Mouse (Mus musculus): ENCODE measurements at regions not wholly inside any gene's neighbourhood (a gene's known extent, or its start where the extent isn't known, plus 50 kb on each side); places are given as distances from the start of the nearest gene placed in this dataset.

DNA sequence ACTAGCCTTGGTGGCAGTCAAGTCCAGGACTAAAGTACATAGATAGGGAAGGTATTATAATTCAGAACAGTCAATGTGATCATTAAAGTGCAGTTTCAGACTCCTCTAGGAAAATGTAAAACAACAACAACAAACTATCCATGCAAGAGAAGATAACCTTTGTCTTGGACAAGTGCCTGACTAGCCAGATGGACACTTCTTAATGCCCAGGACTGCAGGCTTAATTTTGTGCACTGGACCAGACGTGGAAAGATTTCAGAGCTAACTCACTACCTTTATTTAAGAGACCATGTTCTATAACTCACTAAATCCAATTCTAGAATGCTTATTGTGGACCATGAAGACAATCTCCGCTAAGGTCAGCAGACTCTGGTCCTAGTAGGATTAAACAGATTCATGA, 215.6 kb upstream of the Stxbp5 start:
- Histone ChIP-seq H3K4me2 (ENCODE audit: low read depth, low read length) (no peak overlapping the region), H3K27me3 (ENCODE audit: control insufficient read depth, insufficient read depth, low read length) (no peaks in the 10 kb centered on the region), H3K9ac (replicated peaks; ENCODE audit: low read length) (no peak overlapping the region), H3K36me3 (replicated peaks; ENCODE audit: control insufficient read depth, insufficient read depth, low read depth, low read length) (no peaks in the 10 kb centered on the region), H3K9me3 (replicated peaks; ENCODE audit: control insufficient read depth, low read length) (no peaks in the 10 kb centered on the region), H3K4me3 (ENCODE audit: low read depth, low read length) (no peak overlapping the region), H3K27ac (replicated peaks; ENCODE audit: low read depth, low read length) (no peak overlapping the region), H3K4me1 (ENCODE audit: control insufficient read depth, insufficient read depth, low read length) (no peaks in the 10 kb centered on the region)
- no peak for DNase-seq (ENCODE audit: low spot score)
- no peak for ATAC-seq (replicated peaks; ENCODE audit: insufficient number of reproducible peaks, low FRiP score, low TSS enrichment, low read depth)
- WGBS, result 77% methylated on average over 2 of the region's 2 CpGs

DNA sequence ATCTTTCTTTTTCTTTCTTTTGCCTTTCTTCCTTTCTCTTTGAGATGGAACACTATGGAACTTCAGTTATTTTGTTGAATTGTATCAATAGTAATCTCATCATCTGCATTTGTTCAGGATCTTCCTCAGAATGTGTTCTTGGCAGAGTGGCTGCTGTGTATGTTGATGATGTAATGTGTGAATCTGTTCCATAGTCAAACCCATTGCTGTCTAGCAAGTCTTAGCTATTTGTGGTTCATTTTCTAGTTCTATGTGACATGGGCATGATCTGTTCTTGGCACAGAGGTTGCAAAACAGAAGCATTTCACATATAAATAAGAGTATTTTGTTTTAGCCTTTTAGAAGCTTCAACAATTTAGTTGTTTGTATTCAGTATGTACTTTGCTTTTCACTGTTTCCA, 212.4 kb upstream of the Stxbp5 start:
- Histone ChIP-seq H3K9me3 (replicated peaks; ENCODE audit: control insufficient read depth, low read length) (no peaks in the 10 kb centered on the region), H3K27ac (replicated peaks; ENCODE audit: low read depth, low read length) (no peak overlapping the region), H3K27me3 (ENCODE audit: control insufficient read depth, insufficient read depth, low read length) (no peaks in the 10 kb centered on the region), H3K4me3 (ENCODE audit: low read depth, low read length) (no peak overlapping the region), H3K4me2 (ENCODE audit: low read depth, low read length) (no peak overlapping the region), H3K9ac (replicated peaks; ENCODE audit: low read length) (no peak overlapping the region), H3K36me3 (replicated peaks; ENCODE audit: control insufficient read depth, insufficient read depth, low read depth, low read length) (no peaks in the 10 kb centered on the region), H3K4me1 (ENCODE audit: control insufficient read depth, insufficient read depth, low read length) (no peaks in the 10 kb centered on the region)
- no peak for DNase-seq (ENCODE audit: low spot score)
- ATAC-seq (replicated peaks; ENCODE audit: insufficient number of reproducible peaks, low FRiP score, low TSS enrichment, low read depth), result no peak

DNA sequence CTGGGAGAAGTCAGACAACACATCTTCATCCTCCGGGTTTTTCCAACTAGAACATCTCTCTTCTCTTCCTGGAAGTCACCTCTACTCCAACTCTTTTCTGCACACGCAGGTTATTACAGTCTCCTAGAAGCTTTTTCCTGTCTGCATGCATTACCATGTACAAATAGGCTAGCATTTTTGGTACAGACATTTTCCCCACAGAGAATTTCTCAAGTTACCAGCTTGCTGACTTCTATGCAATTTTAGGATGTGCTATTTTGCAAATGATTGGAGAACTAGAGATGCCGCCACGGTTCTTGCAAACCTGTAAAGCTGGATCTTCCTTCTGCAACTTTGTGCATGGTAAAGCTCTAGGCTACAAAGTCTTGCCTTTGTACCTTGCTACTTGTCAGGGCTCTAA, 210.2 kb upstream of the Stxbp5 start:
- Histone ChIP-seq H3K4me2 (ENCODE audit: low read depth, low read length) (no peak overlapping the region), H3K9ac (replicated peaks; ENCODE audit: low read length) (no peak overlapping the region), H3K4me3 (ENCODE audit: low read depth, low read length) (no peak overlapping the region), H3K36me3 (replicated peaks; ENCODE audit: control insufficient read depth, insufficient read depth, low read depth, low read length) (no peaks in the 10 kb centered on the region), H3K27ac (replicated peaks; ENCODE audit: low read depth, low read length) (no peak overlapping the region), H3K4me1 (ENCODE audit: control insufficient read depth, insufficient read depth, low read length) (no peaks in the 10 kb centered on the region), H3K27me3 (ENCODE audit: control insufficient read depth, insufficient read depth, low read length) (no peaks in the 10 kb centered on the region), H3K9me3 (replicated peaks; ENCODE audit: control insufficient read depth, low read length) (no peaks in the 10 kb centered on the region)
- DNase-seq (ENCODE audit: low spot score) (no peak), ATAC-seq (replicated peaks; ENCODE audit: insufficient number of reproducible peaks, low FRiP score, low TSS enrichment, low read depth) (no peak)
- 87% methylated on average over 4 of the region's 4 CpGs for WGBS

DNA sequence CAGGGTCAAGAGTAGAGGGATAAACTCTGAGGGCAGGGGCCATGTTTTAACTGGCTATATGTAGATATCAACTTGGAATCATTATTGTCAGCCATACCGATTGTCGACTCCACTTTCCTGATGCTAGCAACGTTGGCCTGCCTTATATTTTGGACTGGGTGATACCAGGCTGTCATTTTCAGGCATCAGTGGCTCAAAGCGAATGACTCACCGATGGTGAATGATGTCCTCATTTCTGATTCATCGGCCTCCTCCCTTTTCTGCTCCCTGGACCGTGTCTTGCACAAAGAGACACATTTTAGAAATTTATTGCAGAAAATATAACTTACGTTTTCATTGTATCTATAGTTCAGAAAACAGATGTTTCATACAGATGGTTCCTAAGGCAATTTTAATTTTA, 209.0 kb upstream of the Stxbp5 start:
- DNase-seq (ENCODE audit: low spot score), result no peak
- H3K4me2 ChIP-seq (ENCODE audit: low read depth, low read length), result no peak overlapping the region

DNA sequence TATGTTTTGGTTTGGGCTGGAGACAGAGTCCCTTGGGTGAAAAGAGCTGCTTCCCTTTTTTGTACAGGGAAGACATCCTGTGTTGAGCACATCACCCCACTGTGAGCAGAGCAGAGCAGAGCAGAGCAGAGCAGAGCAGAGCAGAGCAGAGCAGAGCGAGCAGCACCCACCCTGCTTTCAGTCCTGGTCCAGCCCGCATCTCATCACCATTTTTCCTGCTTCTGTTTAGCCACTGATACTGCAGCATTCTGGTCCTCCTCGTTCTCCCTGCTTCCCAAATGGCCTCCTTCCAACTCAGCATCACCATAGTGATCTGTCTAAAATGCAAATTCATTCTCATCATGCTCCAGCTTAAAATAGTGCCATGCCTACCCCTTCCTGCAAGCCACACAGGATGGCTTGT, 206.2 kb upstream of the Stxbp5 start:
- Histone ChIP-seq H3K9me3 (replicated peaks; ENCODE audit: control insufficient read depth, low read length) (no peaks in the 10 kb centered on the region), H3K27me3 (ENCODE audit: control insufficient read depth, insufficient read depth, low read length) (no peaks in the 10 kb centered on the region), H3K4me2 (ENCODE audit: low read depth, low read length) (no peak overlapping the region), H3K9ac (replicated peaks; ENCODE audit: low read length) (no peak overlapping the region), H3K4me3 (ENCODE audit: low read depth, low read length) (no peak overlapping the region), H3K36me3 (replicated peaks; ENCODE audit: control insufficient read depth, insufficient read depth, low read depth, low read length) (no peaks in the 10 kb centered on the region), H3K27ac (replicated peaks; ENCODE audit: low read depth, low read length) (no peak overlapping the region), H3K4me1 (ENCODE audit: control insufficient read depth, insufficient read depth, low read length) (no peaks in the 10 kb centered on the region)
- no peak for ATAC-seq (replicated peaks; ENCODE audit: insufficient number of reproducible peaks, low FRiP score, low TSS enrichment, low read depth)
- WGBS, result 61% methylated on average over 3 of the region's 3 CpGs
- no peak for DNase-seq (ENCODE audit: low spot score)

More for the DNA sequence above, 209.0 kb upstream of the Stxbp5 start:
- Histone ChIP-seq H3K4me1 (ENCODE audit: control insufficient read depth, insufficient read depth, low read length) (no peaks in the 10 kb centered on the region), H3K36me3 (replicated peaks; ENCODE audit: control insufficient read depth, insufficient read depth, low read depth, low read length) (no peaks in the 10 kb centered on the region), H3K9ac (replicated peaks; ENCODE audit: low read length) (no peak overlapping the region), H3K4me3 (ENCODE audit: low read depth, low read length) (no peak overlapping the region), H3K9me3 (replicated peaks; ENCODE audit: control insufficient read depth, low read length) (no peaks in the 10 kb centered on the region), H3K27me3 (ENCODE audit: control insufficient read depth, insufficient read depth, low read length) (no peaks in the 10 kb centered on the region), H3K27ac (replicated peaks; ENCODE audit: low read depth, low read length) (no peak overlapping the region)
- 88% methylated on average over 8 of the region's 8 CpGs for WGBS
- ATAC-seq (replicated peaks; ENCODE audit: insufficient number of reproducible peaks, low FRiP score, low TSS enrichment, low read depth), result no peak

DNA sequence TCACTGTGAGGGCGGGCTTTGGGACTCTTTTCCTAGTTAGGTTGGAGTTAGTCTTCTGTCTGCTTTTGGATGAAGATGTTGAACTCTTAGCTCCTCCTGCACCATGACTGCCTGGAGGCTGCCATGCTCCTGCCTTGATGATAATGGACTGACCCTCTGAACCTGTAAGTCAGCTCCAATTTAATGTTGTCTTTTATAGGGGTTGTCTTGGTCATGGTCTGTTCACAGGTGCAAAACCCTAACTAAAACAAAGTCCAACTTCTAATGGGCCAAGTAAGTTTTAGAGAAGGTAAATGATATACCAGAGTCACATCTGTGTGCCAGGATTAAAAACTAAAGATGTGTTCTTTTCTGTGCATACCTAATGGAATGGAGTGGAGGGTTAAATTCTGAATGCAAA, 205.8 kb upstream of the Stxbp5 start:
- no peak overlapping the region for H3K4me2 ChIP-seq (ENCODE audit: low read depth, low read length)
- no peaks in the 10 kb centered on the region for H3K36me3 ChIP-seq (replicated peaks; ENCODE audit: control insufficient read depth, insufficient read depth, low read depth, low read length)
- H3K4me3 ChIP-seq (ENCODE audit: low read depth, low read length), result no peak overlapping the region
- no peak overlapping the region for H3K27ac ChIP-seq (replicated peaks; ENCODE audit: low read depth, low read length)
- 86% methylated on average over 1 of the region's 1 CpGs for WGBS
- H3K4me1 ChIP-seq (ENCODE audit: control insufficient read depth, insufficient read depth, low read length), result no peaks in the 10 kb centered on the region
- no peaks in the 10 kb centered on the region for H3K9me3 ChIP-seq (replicated peaks; ENCODE audit: control insufficient read depth, low read length)
- no peak for DNase-seq (ENCODE audit: low spot score)
- H3K27me3 ChIP-seq (ENCODE audit: control insufficient read depth, insufficient read depth, low read length), result no peaks in the 10 kb centered on the region
- ATAC-seq (replicated peaks; ENCODE audit: insufficient number of reproducible peaks, low FRiP score, low TSS enrichment, low read depth), result no peak
- no peak overlapping the region for H3K9ac ChIP-seq (replicated peaks; ENCODE audit: low read length)

DNA sequence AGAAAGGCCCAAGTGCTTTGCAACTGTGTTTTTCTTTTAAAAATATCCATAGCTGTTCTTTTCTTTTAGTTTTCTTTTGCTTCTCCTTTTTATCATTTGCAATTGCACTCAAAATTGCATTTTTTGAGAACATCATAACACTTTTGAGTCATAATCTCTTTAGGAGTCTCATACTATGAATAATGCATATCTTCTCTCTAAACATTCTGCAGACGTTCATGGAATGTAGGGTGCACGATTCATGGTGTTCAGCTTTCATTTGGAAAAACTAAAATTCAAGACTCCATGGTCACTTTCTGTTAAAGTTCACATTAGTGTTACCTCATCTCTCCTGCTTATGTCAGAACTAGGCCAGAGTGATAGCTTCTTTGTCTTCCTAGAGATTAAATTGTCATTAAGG, 200.8 kb upstream of the Stxbp5 start:
- no peak for DNase-seq (ENCODE audit: low spot score)
- 89% methylated on average over 2 of the region's 2 CpGs for WGBS
- no peaks in the 10 kb centered on the region for H3K4me1 ChIP-seq (ENCODE audit: control insufficient read depth, insufficient read depth, low read length)

DNA sequence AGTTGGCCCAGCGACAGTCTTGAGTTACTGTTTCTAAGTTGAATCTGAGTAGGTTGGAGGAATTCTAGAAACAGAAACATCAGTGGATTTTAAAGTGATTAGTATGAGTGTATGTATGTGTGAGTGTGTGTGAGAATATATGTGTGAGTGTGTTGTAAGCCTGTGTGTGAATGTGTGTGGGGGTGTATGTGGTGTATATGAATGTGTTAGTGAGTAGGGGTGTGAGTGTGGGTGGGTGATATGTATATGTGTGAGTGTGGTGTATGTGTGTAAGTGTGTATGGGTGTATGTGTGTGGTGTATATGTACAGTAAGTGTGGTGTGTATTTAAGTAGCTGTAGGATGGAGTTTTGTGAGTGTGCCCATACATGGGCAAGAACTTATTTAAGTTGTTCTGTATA, 197.6 kb upstream of the Stxbp5 start:
- no peak for DNase-seq (ENCODE audit: low spot score)
- no peak for ATAC-seq (replicated peaks; ENCODE audit: insufficient number of reproducible peaks, low FRiP score, low TSS enrichment, low read depth)
- no peaks in the 10 kb centered on the region for H3K4me1 ChIP-seq (ENCODE audit: control insufficient read depth, insufficient read depth, low read length)
- H3K4me2 ChIP-seq (ENCODE audit: low read depth, low read length), result no peak overlapping the region
- no peak overlapping the region for H3K27ac ChIP-seq (replicated peaks; ENCODE audit: low read depth, low read length)
- no peaks in the 10 kb centered on the region for H3K36me3 ChIP-seq (replicated peaks; ENCODE audit: control insufficient read depth, insufficient read depth, low read depth, low read length)
- no peak overlapping the region for H3K9ac ChIP-seq (replicated peaks; ENCODE audit: low read length)
- H3K4me3 ChIP-seq (ENCODE audit: low read depth, low read length), result no peak overlapping the region
- H3K27me3 ChIP-seq (ENCODE audit: control insufficient read depth, insufficient read depth, low read length), result no peaks in the 10 kb centered on the region
- H3K9me3 ChIP-seq (replicated peaks; ENCODE audit: control insufficient read depth, low read length), result no peaks in the 10 kb centered on the region
- 83% methylated on average over 1 of the region's 1 CpGs for WGBS

More for the DNA sequence above, 200.8 kb upstream of the Stxbp5 start:
- Histone ChIP-seq H3K4me2 (ENCODE audit: low read depth, low read length) (no peak overlapping the region), H3K27ac (replicated peaks; ENCODE audit: low read depth, low read length) (no peak overlapping the region), H3K4me3 (ENCODE audit: low read depth, low read length) (no peak overlapping the region), H3K9me3 (replicated peaks; ENCODE audit: control insufficient read depth, low read length) (no peaks in the 10 kb centered on the region), H3K9ac (replicated peaks; ENCODE audit: low read length) (no peak overlapping the region), H3K27me3 (ENCODE audit: control insufficient read depth, insufficient read depth, low read length) (no peaks in the 10 kb centered on the region), H3K36me3 (replicated peaks; ENCODE audit: control insufficient read depth, insufficient read depth, low read depth, low read length) (no peaks in the 10 kb centered on the region)
- ATAC-seq (replicated peaks; ENCODE audit: insufficient number of reproducible peaks, low FRiP score, low TSS enrichment, low read depth), result no peak

DNA sequence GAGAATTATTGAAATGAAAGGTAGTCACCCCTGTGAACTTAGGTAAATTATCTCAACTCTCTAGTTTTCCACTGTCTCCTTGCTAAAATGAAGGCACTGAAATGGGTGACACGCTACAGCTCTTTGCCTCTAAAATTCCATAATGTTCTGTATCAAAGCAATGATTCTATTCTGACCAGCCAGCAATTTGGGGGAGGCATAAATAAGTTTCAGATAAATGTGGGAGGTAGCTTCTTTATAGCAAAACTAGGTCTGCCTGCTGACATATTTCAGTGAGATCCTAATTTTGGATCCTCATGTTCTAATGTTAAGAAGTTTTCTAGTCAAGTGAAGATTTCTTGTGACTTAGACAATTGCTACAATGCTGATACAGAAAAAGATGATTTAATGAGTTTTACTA, 193.2 kb upstream of the Stxbp5 start:
- H3K4me1 ChIP-seq (ENCODE audit: control insufficient read depth, insufficient read depth, low read length), result no peaks in the 10 kb centered on the region
- H3K9ac ChIP-seq (replicated peaks; ENCODE audit: low read length), result no peak overlapping the region
- 92% methylated on average over 1 of the region's 1 CpGs for WGBS
- no peak for ATAC-seq (replicated peaks; ENCODE audit: insufficient number of reproducible peaks, low FRiP score, low TSS enrichment, low read depth)
- H3K4me3 ChIP-seq (ENCODE audit: low read depth, low read length), result no peak overlapping the region
- H3K27me3 ChIP-seq (ENCODE audit: control insufficient read depth, insufficient read depth, low read length), result no peaks in the 10 kb centered on the region
- no peaks in the 10 kb centered on the region for H3K36me3 ChIP-seq (replicated peaks; ENCODE audit: control insufficient read depth, insufficient read depth, low read depth, low read length)
- no peak overlapping the region for H3K27ac ChIP-seq (replicated peaks; ENCODE audit: low read depth, low read length)
- no peaks in the 10 kb centered on the region for H3K9me3 ChIP-seq (replicated peaks; ENCODE audit: control insufficient read depth, low read length)
- DNase-seq (ENCODE audit: low spot score), result no peak
- no peak overlapping the region for H3K4me2 ChIP-seq (ENCODE audit: low read depth, low read length)
